Mouse (Mus musculus) lung, postnatal 10 days (tissue): ENCODE data around the gene Eif4g2.

Experiments
- DNase-seq: peaks from one replicate; pipeline ENCODE4 v3.0.0; 2021

Gene Eif4g2

DNA sequence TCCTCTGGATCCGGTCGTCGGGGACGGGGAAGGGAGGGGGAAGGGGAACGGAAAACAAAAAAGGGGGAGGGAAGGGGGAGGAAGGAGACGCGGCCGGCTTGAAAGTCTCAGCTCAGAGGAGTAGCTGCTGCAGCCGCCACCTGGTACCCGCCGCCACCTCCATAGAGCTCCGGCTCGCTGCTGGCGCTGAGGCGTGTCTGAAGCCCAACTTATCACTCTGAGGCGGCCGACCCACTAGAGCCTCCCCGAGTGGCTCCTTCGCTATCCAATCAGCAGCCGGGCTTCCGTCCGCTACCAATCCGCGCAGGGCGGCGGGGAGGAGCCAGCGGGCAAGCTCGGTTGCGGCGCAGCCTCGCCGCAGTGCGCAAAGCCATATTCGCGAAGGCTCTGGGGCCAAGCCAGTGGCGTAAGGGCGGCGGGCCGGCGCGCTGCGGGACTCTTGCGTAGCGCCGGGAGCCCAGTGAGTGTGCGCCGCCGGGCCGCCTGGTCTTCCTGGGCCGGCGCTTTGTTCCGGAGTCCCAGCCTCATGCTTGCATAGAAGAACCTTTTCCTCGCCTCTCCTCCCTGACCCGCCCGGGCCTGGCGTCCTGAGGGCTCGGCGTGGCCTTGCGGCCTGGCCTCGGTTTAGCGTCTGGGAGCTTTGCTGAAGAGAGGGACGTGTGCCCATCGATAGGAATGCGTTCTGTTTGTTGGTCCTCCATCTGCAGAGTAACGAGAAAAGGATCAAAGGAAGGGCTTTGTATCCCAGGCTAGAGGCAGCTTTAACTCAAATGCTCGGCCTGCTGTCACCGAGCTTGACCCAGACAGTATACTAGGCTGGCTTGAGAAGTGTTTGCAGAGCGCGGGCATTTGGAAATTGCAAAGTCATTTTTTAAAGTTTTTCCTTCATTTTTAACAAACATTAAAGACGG, at the start of gene Eif4g2:
Gene Eif4g2, minus strand, starts transcription at position 209 of the 911 bp plus-strand sequence.
- peak; percentile 99 for DNase-seq

DNA sequence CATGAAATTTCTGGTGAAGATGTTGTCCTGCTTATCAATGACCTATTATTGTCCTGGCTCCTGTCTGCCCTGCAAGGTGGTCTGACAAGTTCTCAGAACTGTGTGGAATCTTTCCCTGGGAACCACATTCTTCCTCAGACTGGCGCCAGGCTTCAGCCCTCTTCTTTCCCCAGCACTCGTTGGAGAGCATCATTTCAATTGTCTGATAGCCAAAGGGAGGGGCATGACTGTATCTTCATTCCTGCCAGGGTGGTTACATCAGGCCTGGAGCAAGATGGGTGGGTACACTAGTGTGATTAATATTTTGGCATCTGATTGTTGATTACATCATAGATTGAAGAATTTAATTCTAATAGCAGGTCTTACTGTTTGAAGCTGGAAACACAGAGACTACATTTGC, 49.8 kb upstream of the Eif4g2 start:
- DNase-seq: no peak

DNA sequence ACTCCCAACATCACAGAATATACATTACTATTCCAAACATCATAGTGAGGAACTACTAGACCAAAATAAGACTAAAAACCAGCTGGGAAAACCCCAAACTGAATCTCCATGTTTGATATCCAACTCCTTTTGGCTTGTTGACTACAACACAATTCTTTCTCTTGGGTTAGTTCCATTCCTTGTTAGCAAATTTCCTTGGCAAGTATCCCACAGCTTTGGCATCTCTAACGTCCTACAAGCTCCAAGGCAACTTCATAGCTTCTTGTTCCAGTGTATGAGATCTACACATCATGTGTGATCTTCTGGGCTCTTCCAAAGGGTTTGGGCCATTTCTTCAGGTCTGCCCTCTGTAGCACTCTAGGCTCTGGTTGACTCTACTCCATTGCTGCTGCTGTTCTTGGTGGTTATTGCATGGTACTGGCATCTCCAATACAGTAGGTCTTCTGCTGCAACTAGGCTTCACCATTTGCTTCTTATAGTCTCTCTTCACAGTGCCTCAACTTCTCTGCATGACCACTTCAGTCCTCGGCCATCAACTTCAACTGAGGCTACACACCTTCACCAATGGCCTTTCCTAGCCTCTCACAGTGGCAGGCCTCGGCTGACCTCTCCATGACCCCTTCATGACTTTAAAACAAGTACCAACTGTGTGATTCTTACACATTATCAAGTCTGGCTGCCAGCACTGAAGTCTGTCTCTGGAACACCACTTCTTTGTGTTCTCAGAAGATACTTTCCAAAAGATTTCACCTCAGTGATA, 44.0 kb upstream of the Eif4g2 start:
- DNase-seq: peak; percentile 33

DNA sequence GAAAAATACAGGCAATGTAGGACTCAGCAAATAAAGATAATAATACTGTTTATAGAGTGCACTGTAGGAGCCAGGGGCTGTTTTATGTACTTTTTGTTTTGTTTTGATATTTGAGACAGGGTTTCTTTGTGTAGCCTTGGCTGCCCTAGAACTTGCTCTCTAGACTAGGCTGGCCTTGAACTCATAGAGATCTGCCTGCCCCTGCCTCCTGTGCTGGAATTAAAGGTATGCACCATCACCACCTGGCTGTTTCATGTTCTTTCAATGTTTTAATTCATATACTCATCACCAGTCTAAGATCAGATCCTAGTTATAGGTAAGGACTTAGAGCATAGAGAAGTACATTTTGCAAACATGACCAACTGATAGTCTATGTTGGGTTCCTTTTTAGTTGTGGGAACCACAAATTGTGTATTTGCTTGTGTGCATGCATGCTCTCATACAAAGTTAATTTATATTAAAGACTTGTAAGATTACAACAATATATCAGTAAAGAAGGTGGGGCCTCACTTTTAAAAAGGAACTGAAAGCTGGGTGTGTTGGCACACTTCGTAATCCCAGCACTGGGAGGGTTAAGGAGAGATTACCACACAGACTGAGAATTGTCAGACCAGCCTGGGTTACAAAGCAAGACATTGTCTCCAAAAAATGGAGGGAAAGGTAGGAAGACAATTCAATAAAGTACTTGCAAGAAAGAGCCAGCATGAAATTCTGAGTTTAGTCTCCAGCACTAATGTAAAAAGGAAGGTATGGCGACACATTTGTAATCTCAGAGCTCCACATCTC, 41.1 kb upstream of the Eif4g2 start:
- DNase-seq: no peak

GRCm38 (mm10) chr7:111122531-111123130, 39.8 kb upstream of the Eif4g2 start:
- peak; percentile 99 for DNase-seq

- DNase-seq: peak; percentile 82
These were observed 39.3 kb upstream of the Eif4g2 start for GRCm38 (mm10) chr7:111122084-111122530.

DNA sequence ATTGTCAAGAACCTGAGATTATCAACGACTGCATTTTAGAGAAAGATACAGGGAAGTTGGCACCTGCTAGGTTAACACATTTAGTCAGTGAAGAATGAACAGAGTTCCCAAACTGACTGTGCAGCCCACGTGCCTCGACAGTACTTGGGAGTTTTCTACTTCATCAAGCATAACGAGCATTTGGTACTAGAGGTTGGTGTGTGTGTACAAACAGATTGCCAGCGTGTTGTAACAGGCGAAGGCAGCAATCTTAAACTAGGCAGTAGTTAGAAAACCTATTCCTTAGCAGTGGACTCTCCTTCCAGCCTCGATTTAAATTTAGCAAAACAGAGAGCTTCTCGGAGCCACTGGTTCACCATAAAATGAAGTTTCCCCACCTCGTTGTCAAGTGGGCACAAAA, 38.7 kb upstream of the Eif4g2 start:
- DNase-seq: no peak

- no peak for DNase-seq
These were observed 26.7 kb upstream of the Eif4g2 start for GRCm38 (mm10) chr7:111109561-111109960.

- DNase-seq: no peak
These were observed 26.3 kb upstream of the Eif4g2 start for GRCm38 (mm10) chr7:111109161-111109560.

DNA sequence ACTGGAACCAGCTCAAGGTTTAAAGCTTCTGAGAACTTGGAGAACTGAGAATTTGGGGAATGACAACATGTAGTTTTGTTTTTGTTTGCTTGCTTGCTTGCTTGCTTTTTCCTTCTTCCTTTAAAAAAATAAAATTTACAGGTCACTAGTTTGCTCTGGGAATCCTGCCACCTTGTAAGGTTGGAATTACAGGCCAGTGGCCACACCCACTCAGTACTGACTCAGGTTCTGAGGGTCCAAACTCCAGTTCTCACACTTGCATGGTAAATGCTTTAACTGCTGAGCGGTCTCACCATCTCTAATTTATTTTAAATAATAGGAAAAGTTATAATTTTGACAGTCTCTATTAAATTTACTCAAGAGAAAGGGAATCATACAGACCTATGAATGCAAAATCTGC, 15.4 kb upstream of the Eif4g2 start:
- no peak for DNase-seq

- no peak for DNase-seq
These were observed 12.3 kb upstream of the Eif4g2 start for GRCm38 (mm10) chr7:111095169-111095568.

GRCm38 (mm10) chr7:111085153-111085552, 2.3 kb upstream of the Eif4g2 start:
- no peak for DNase-seq

GRCm38 (mm10) chr7:111084443-111084842, 1.6 kb upstream of the Eif4g2 start:
- no peak for DNase-seq

DNA sequence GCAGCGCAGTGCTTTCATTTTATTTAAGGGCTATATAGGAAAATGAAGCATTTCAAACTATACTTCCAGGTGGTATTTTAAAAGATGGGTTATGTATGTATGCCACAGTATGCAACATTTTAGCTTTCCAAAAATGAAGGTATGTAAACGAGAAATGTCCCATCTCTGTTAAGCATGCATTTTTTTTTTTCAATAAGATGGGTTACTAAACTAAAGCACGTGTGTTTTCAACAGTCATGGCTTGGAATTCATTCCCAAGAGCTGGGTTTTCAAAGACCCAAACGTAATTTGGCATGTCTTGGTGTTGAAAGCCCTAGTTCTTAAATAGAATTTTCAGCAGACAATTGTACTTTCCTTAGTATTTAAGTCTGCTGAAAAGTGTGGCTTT, 897 bp upstream of the Eif4g2 start:
- no peak for DNase-seq

DNA sequence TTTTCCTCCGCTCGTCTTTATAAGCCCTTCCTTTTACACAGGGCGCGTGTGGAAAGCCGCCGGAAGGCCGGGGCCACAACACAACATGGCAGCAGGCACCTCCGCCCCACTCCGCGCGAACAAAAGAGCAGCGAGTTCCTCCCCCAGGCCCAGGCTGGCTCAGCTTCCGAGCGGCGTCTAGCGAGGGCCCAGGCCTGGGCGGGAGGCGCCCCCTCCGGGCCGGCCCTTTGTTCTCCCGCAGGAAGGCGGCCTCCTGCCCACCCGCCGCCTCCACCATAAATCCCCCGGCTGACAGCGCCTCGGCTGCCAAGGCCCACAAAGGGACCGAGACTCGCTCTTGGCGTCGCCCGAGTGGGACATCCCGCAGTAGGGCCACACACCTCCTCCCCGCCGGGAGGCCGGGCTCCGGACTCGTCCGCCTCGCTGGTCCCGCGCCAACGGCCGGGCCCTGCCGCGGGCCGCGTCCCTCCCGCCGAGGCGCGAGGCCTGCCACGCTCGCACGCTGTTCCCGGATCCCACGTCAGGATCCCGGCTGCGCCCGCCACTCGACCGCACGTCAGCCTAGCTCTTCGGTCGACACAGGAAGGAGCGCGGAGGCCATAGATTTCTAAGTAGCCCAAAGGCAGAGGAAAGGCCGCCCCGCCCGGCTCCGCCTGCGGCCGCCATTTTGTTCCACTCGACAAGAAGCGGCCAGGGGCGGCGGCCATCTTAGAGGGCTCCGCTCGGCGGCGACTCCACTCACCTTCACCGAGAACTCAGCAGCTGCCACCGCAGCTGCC, 598 bp downstream of the Eif4g2 start:
- peak; percentile 91 for DNase-seq

DNA sequence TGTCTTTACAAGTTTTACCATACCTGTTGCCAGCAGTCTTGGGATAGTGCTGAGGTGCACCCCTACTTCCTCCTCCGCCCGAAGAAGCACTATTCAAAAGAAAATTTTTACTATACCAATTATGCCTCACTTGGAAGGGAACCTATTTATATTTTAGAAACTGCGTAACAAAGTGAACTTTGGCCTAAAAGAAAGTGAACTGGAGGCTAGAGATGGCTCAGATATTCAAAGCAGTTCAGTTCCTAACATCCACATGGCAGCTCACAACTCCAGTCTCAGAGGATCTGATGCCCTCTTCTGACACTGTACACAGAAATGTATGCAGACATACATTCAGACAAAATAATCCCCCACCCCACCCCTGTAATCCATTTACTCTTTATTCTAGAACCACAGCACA, 2.0 kb downstream of the Eif4g2 start:
- no peak for DNase-seq

GRCm38 (mm10) chr7:111080026-111080425, 2.8 kb downstream of the Eif4g2 start:
- DNase-seq: no peak

DNA sequence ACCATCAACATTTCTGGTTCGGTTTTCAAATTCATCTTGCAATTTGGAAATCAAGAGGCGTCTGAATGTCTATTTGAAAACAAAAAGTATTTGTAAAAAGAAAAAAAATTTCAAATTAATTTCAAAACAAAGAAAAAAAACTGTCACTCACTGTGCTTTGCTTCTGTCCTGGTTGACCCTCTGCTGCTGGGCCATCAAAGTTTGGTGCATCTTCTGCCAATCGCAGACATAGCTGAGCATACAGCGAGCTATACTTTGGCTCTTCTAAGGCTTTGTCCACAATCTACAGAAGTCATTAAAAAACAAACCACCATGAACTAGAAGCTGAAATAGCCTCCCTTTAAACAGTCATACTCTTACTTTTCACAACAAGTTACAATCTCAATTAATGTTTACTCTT, 4.6 kb downstream of the Eif4g2 start:
- no peak for DNase-seq

DNA sequence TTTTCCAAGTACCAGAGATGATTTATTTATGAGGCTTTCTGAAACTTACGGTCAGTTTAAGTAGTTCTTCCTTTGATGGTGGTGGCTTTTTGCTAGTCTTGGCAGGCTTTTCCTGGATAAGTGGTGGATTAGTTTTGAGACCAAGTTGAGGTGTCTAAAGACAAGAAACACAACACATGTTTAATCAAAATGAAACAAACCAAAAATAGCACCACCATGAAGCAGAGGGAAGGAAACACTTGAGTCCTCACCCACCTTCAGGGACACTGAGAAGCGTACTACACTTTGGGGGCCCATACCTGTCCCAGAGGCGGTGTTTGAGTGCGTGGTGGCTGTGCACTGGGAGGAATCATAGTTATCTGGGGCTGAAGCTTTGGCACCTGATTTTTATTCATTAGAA, 7.5 kb downstream of the Eif4g2 start:
- DNase-seq: no peak

- no peak for DNase-seq
These were observed 10.4 kb downstream of the Eif4g2 start for GRCm38 (mm10) chr7:111072410-111072809.

DNA sequence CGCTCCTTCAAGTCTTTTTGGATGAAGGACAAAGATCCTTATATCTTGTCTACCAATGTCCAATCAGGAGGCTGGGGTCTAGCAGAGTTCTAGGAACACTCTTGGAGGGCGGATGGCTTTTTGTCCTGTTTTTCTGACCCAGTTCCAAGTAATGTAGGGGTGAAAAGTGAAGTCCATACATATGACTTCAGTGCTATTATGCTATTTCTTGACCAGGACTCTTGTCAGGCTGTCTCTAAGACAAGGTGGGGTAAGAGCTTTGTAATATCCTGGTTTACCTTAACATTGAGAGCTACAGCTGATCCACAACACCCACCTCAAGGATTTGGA, 12.7 kb downstream of the Eif4g2 start:
- no peak for DNase-seq
